Mouse (Mus musculus) midbrain, embryonic 14.5 days (tissue): Measurements from ENCODE around the gene Stxbp4. TPM values are rescaled to one million over a fixed set of nuclear protein-coding genes. Genes with fewer than 3 reads are reported as not detected.

Source experiments
- ATAC-seq: fragments of 200-750 bp; cut with Nextera tagmentation; 2 replicates; pipeline ENCODE4 v1.8.0; 2017; ENCODE audit warnings: moderate number of reproducible peaks, moderate library complexity; ENCODE audit not compliant: low FRiP score, low TSS enrichment
- DNase-seq: peaks from one replicate; pipeline ENCODE4 v3.0.0-alpha.2; 2015
- H3K27ac ChIP-seq: fragments of 300-500 bp; sonication (generic); replicated peaks from 2 replicates; pipeline ENCODE4 v1.5.1; 2014; ENCODE audit warnings: mild to moderate bottlenecking, low read depth, low read length, moderate library complexity
- H3K27me3 ChIP-seq: fragments of 300-500 bp; sonication (generic); 2 replicates; pipeline ENCODE4 v1.6.1; 2014; ENCODE audit warnings: low read length, control low read depth, mixed read lengths; ENCODE audit not compliant: control insufficient read depth, insufficient read depth
- H3K36me3 ChIP-seq: fragments of 300-500 bp; sonication (generic); 2 replicates; pipeline ENCODE4 v1.6.1; 2014; ENCODE audit warnings: low read length, control low read depth; ENCODE audit not compliant: control insufficient read depth, insufficient read depth
- H3K4me1 ChIP-seq: fragments of 300-500 bp; sonication (generic); 2 replicates; pipeline ENCODE4 v1.6.1; 2014; ENCODE audit warnings: mild to moderate bottlenecking, antibody characterized with exemption, low read length, control low read depth; ENCODE audit not compliant: control insufficient read depth, insufficient read depth
- H3K4me2 ChIP-seq: fragments of 300-500 bp; sonication (generic); 2 replicates; pipeline ENCODE4 v1.6.1; 2014; ENCODE audit warnings: mild to moderate bottlenecking, low read length, moderate library complexity
- H3K4me3 ChIP-seq: fragments of 300-500 bp; sonication (generic); replicated peaks from 2 replicates; pipeline ENCODE4 v1.5.1; 2014; ENCODE audit warnings: low read depth, low read length
- H3K9ac ChIP-seq: fragments of 300-500 bp; sonication (generic); replicated peaks from 2 replicates; pipeline ENCODE4 v1.6.1; 2014; ENCODE audit warnings: mild to moderate bottlenecking, low read length, moderate library complexity
- H3K9me3 ChIP-seq: fragments of 300-500 bp; sonication (generic); 2 replicates; pipeline ENCODE4 v1.6.1; 2016; ENCODE audit warnings: low read length, control low read depth, mixed read lengths; ENCODE audit not compliant: control insufficient read depth
- WGBS: fragments of 180-500 bp; shearing (Covaris S2); extraction: QIAGEN DNeasy Blood & Tissue Kit; methylation state at CpG from one replicate; pipeline ENCODE4 v1.1.7; 2014; 5-methylcytosine and 5-hydroxymethylcytosine counted together
- polyA plus RNA-seq: library from polyadenylated mRNA; unstranded; fragments of >200 nt; fragmentation: Nextera tagmentation; extraction: Ambion mirVana; gene quantifications from 2 replicates; pipeline ENCODE4 v1.2.1, GENCODE M21; 2014

The Stxbp4 gene
- polyA plus RNA-seq, 1 experiment from 2014 or later = 22.0 TPM

GRCm38 (mm10) chr11:90595826-90596225 is 42.1 kb downstream of the Stxbp4 start:
- no peak for DNase-seq
- Histone ChIP-seq H3K9me3 (no peaks in the 10 kb centered on the region), H3K4me2 (no peak overlapping the region), H3K4me3 (no peak overlapping the region), H3K9ac (no peak overlapping the region), H3K4me1 (no peaks in the 10 kb centered on the region), H3K36me3 (peaks cover 19% of the 10 kb centered on the region), H3K27ac (no peak overlapping the region), H3K27me3 (no peaks in the 10 kb centered on the region)
- ATAC-seq = no peak
- 94% methylated on average over 1 of the region's 1 CpGs for WGBS

- peaks cover 22% of the 10 kb centered on the region; the same call in 1 of the 2 replicates for H3K36me3 ChIP-seq
- no peaks in the 10 kb centered on the region for H3K27me3 ChIP-seq
- no peak overlapping the region for H3K4me3 ChIP-seq
- no peak overlapping the region for H3K27ac ChIP-seq
- no peak overlapping the region for H3K9ac ChIP-seq
- DNase-seq = no peak
- no peak for ATAC-seq
- no peak overlapping the region for H3K4me2 ChIP-seq
- H3K9me3 ChIP-seq = peaks cover 3% of the 10 kb centered on the region; the same call in 1 of the 2 replicates
- 94% methylated on average over 1 of the region's 1 CpGs for WGBS
- H3K4me1 ChIP-seq = no peaks in the 10 kb centered on the region
Observed at GRCm38 (mm10) chr11:90590996-90591395, 46.9 kb downstream of the Stxbp4 start.

- Histone ChIP-seq H3K4me3 (no peak overlapping the region), H3K36me3 (peaks cover 16% of the 10 kb centered on the region; the same call in 1 of the 2 replicates), H3K4me2 (no peak overlapping the region), H3K4me1 (no peaks in the 10 kb centered on the region), H3K9ac (no peak overlapping the region), H3K9me3 (peaks cover 3% of the 10 kb centered on the region; the same call in 1 of the 2 replicates), H3K27me3 (no peaks in the 10 kb centered on the region), H3K27ac (no peak overlapping the region)
- 84% methylated on average over 8 of the region's 8 CpGs for WGBS
- ATAC-seq (no peak), DNase-seq (peak; percentile 8)
Observed at GRCm38 (mm10) chr11:90586203-90586602, 51.7 kb downstream of the Stxbp4 start.

GRCm38 (mm10) chr11:90585754-90586153 is 52.1 kb downstream of the Stxbp4 start:
- no peak for DNase-seq
- Histone ChIP-seq H3K4me3 (no peak overlapping the region), H3K9ac (no peak overlapping the region), H3K9me3 (peaks cover 3% of the 10 kb centered on the region; the same call in 1 of the 2 replicates), H3K4me1 (no peaks in the 10 kb centered on the region), H3K27ac (no peak overlapping the region), H3K4me2 (no peak overlapping the region), H3K27me3 (no peaks in the 10 kb centered on the region), H3K36me3 (peaks cover 13% of the 10 kb centered on the region; the same call in 1 of the 2 replicates)
- no peak for ATAC-seq
- WGBS = 94% methylated on average over 2 of the region's 2 CpGs

GRCm38 (mm10) chr11:90577057-90577780 is 60.7 kb downstream of the Stxbp4 start:
- WGBS = 95% methylated on average over 7 of the region's 7 CpGs
- H3K9ac ChIP-seq = no peak overlapping the region
- DNase-seq = no peak

GRCm38 (mm10) chr11:90576282-90576972 is 61.5 kb downstream of the Stxbp4 start:
- Histone ChIP-seq H3K4me1 (no peaks in the 10 kb centered on the region), H3K9me3 (no peaks in the 10 kb centered on the region), H3K36me3 (peaks cover 15% of the 10 kb centered on the region), H3K27ac (no peak overlapping the region), H3K27me3 (no peaks in the 10 kb centered on the region), H3K4me2 (no peak overlapping the region), H3K4me3 (no peak overlapping the region), H3K9ac (no peak overlapping the region)
- no peak for DNase-seq
- 89% methylated on average over 8 of the region's 8 CpGs for WGBS
- ATAC-seq = no peak

More at GRCm38 (mm10) chr11:90577057-90577780, 60.7 kb downstream of the Stxbp4 start:
- no peak for ATAC-seq
- no peaks in the 10 kb centered on the region for H3K9me3 ChIP-seq
- H3K27me3 ChIP-seq = no peaks in the 10 kb centered on the region
- H3K4me3 ChIP-seq = no peak overlapping the region
- peaks cover 15% of the 10 kb centered on the region for H3K36me3 ChIP-seq
- H3K27ac ChIP-seq = no peak overlapping the region
- H3K4me2 ChIP-seq = no peak overlapping the region
- H3K4me1 ChIP-seq = no peaks in the 10 kb centered on the region

- DNase-seq (no peak), ATAC-seq (no peak)
- Histone ChIP-seq H3K4me2 (no peak overlapping the region), H3K27ac (no peak overlapping the region), H3K4me1 (no peaks in the 10 kb centered on the region), H3K27me3 (no peaks in the 10 kb centered on the region), H3K9ac (no peak overlapping the region), H3K4me3 (no peak overlapping the region), H3K36me3 (peaks cover 15% of the 10 kb centered on the region), H3K9me3 (no peaks in the 10 kb centered on the region)
- 95% methylated on average over 7 of the region's 7 CpGs for WGBS
Observed at GRCm38 (mm10) chr11:90575491-90576048, 62.3 kb downstream of the Stxbp4 start.

GRCm38 (mm10) chr11:90570646-90571259 is 67.1 kb downstream of the Stxbp4 start:
- 90% methylated on average over 2 of the region's 2 CpGs for WGBS
- ATAC-seq (no peak), DNase-seq (no peak)
- Histone ChIP-seq H3K9ac (no peak overlapping the region), H3K36me3 (peaks cover 18% of the 10 kb centered on the region), H3K27me3 (no peaks in the 10 kb centered on the region), H3K4me3 (no peak overlapping the region), H3K4me2 (no peak overlapping the region), H3K4me1 (no peaks in the 10 kb centered on the region), H3K9me3 (no peaks in the 10 kb centered on the region), H3K27ac (no peak overlapping the region)
